Mouse (Mus musculus) heart, embryonic 14.5 days (tissue): ENCODE results near the gene Vps16. TPM values are rescaled to one million over a fixed set of nuclear protein-coding genes. Genes with fewer than 3 reads are reported as not detected.

ENCODE experiments used
- ATAC-seq: fragments of 200-750 bp; cut with Nextera tagmentation; 2 replicates; pipeline ENCODE4 v1.8.0; 2017; ENCODE audit warnings: low read depth, moderate TSS enrichment; ENCODE audit not compliant: insufficient number of reproducible peaks, insufficient read depth, low FRiP score
- H3K27ac ChIP-seq, 2 experiments: fragments of 200-500 bp in 1 of 2; fragments of 300-500 bp in 1 of 2; sonication (generic) in 1 of 2; replicated peaks in 1 of 2; 2 replicates each; pipeline ENCODE4 v1.5.1; 2012 to 2014; ENCODE audit warnings: low read depth in 2 of 2, low read length in 2 of 2, control low read depth in 1 of 2, mild to moderate bottlenecking in 1 of 2, mixed read lengths in 1 of 2; ENCODE audit not compliant: control insufficient read depth in 1 of 2, insufficient read depth in 1 of 2
- H3K27me3 ChIP-seq: fragments of 300-500 bp; sonication (generic); 2 replicates; pipeline ENCODE4 v1.6.1; 2014; ENCODE audit warnings: mild to moderate bottlenecking, low read length, control low read depth; ENCODE audit not compliant: control insufficient read depth, insufficient read depth
- H3K36me3 ChIP-seq: fragments of 300-500 bp; sonication (generic); 2 replicates; pipeline ENCODE4 v1.6.1; 2014; ENCODE audit warnings: mild to moderate bottlenecking, control low read depth, low read length, mixed read lengths; ENCODE audit not compliant: control insufficient read depth, insufficient read depth
- H3K4me1 ChIP-seq, 2 experiments: fragments of 200-500 bp in 1 of 2; fragments of 300-500 bp in 1 of 2; sonication (generic) in 1 of 2; 2 replicates each; pipeline ENCODE4 v1.6.1; 2012 to 2014; ENCODE audit warnings: low read length in 2 of 2, control low read depth in 1 of 2, mixed read lengths in 1 of 2; ENCODE audit not compliant: control insufficient read depth in 2 of 2, insufficient read depth in 2 of 2
- H3K4me2 ChIP-seq: fragments of 300-500 bp; sonication (generic); 2 replicates; pipeline ENCODE4 v1.6.1; 2014; ENCODE audit warnings: mild to moderate bottlenecking, low read length
- H3K4me3 ChIP-seq, 2 experiments: fragments of 200-500 bp in 1 of 2; fragments of 300-500 bp in 1 of 2; sonication (generic) in 1 of 2; 2 replicates each; pipeline ENCODE4 v1.5.1; 2012 to 2014; ENCODE audit warnings: low read length in 2 of 2, mild to moderate bottlenecking in 2 of 2, control low read depth in 1 of 2, low read depth in 1 of 2, moderate library complexity in 1 of 2; ENCODE audit not compliant: control insufficient read depth in 1 of 2, insufficient read depth in 1 of 2
- H3K9ac ChIP-seq: fragments of 300-500 bp; sonication (generic); 2 replicates; pipeline ENCODE4 v1.6.1; 2014; ENCODE audit warnings: mild to moderate bottlenecking, low read length
- H3K9me3 ChIP-seq: fragments of 300-500 bp; sonication (generic); 2 replicates; pipeline ENCODE4 v1.6.1; 2016; ENCODE audit warnings: low read length, control low read depth; ENCODE audit not compliant: control insufficient read depth
- WGBS: fragments of 180-500 bp; shearing (Covaris S2); extraction: QIAGEN DNeasy Blood & Tissue Kit; methylation state at CpG from one replicate; pipeline ENCODE4 v1.1.7; 2014; 5-methylcytosine and 5-hydroxymethylcytosine counted together
- polyA plus RNA-seq: library from polyadenylated mRNA; unstranded; fragments of >200 nt; fragmentation: Nextera tagmentation; extraction: Ambion mirVana; gene quantifications from 2 replicates; pipeline ENCODE4 v1.2.1, GENCODE M21; 2014

The Vps16 gene
- polyA plus RNA-seq, 1 experiment from 2014 or later = 43.8 TPM

DNA sequence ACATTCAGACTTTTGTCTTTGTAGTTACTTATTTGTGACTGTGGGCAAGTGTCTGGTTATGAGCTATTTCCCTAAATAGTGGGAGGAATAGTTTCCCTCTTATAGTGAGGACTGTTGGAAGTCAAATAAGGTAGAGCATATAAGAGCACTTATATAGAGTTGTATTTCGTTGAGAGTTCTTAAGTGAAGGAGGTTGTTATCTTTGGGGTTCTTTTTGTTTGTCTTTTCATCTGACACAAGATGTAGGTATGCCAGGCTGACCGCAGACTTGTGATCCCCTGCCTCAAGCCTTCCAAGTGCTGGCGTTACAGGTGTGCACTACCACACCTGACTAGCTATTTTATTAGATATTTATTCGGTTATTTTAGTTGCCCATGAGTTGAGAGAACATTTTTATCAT is 58.0 kb downstream of the Vps16 start:
- no peaks in the 10 kb centered on the region for H3K27me3 ChIP-seq
- WGBS = 91% methylated on average over 4 of the region's 4 CpGs
- ATAC-seq = no peak

GRCm38 (mm10) chr2:130482700-130483099 is 58.6 kb downstream of the Vps16 start:
- H3K9ac ChIP-seq = no peak overlapping the region
- WGBS = 92% methylated on average over 3 of the region's 3 CpGs
- ATAC-seq = no peak
- H3K27ac ChIP-seq = no peak overlapping the region
- H3K36me3 ChIP-seq = no peaks in the 10 kb centered on the region
- no peaks in the 10 kb centered on the region for H3K27me3 ChIP-seq
- no peaks in the 10 kb centered on the region for H3K9me3 ChIP-seq
- H3K4me1 ChIP-seq = no peaks in the 10 kb centered on the region
- no peak overlapping the region for H3K4me3 ChIP-seq
- H3K4me2 ChIP-seq = no peak overlapping the region

More for the DNA sequence above, 58.0 kb downstream of the Vps16 start:
- no peak overlapping the region for H3K4me3 ChIP-seq
- H3K4me1 ChIP-seq = no peaks in the 10 kb centered on the region
- no peak overlapping the region for H3K4me2 ChIP-seq
- H3K9ac ChIP-seq = no peak overlapping the region
- no peak overlapping the region for H3K27ac ChIP-seq
- H3K36me3 ChIP-seq = no peaks in the 10 kb centered on the region
- no peaks in the 10 kb centered on the region for H3K9me3 ChIP-seq

DNA sequence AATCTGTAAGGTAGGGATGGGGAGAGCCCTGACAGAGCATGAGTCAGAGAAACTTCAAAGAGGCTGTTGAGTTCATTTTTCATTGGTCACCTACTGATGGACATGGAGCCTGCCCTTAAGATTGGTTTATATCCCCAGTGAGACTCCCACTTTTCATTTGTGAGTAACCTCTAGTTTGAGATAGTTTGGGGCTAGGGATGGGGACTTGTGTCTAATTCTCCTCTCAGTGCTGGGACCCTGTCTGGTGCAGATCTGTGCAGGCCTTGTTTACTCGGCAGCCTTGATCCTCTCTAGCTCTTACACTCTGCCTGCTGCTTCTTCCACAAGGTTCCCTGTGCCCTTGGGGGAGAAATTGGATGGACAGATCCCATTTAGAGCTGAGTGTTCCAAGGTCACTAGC is 60.1 kb downstream of the Vps16 start:
- Histone ChIP-seq H3K27ac (no peak overlapping the region), H3K9me3 (no peaks in the 10 kb centered on the region), H3K4me3 (no peak overlapping the region), H3K4me2 (no peak overlapping the region), H3K27me3 (no peaks in the 10 kb centered on the region), H3K36me3 (no peaks in the 10 kb centered on the region), H3K9ac (no peak overlapping the region), H3K4me1 (no peaks in the 10 kb centered on the region)
- 92% methylated on average over 1 of the region's 1 CpGs for WGBS
- no peak for ATAC-seq

DNA sequence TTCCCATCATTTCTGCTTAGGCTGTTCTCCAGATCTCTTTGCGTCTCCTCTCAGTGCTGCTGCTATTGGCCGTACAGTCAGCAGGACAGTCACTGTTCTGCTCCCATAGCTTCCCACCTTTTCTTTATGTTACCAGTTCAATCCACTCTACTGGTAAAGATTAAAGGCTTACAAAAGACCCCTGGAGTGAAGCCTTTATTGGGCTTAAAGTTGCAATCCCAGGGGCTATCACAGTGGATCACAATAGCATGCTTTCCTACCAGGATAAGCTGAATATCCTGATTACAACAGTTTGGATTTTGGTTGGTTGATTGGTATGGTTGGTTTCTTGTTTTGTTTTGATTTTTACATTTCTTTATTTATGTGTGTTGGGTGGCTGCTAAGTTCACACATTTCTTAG is 63.9 kb downstream of the Vps16 start:
- no peak overlapping the region for H3K9ac ChIP-seq
- no peaks in the 10 kb centered on the region for H3K9me3 ChIP-seq
- H3K27ac ChIP-seq = no peak overlapping the region
- no peaks in the 10 kb centered on the region for H3K36me3 ChIP-seq
- peaks cover 0 to 15% of the 10 kb centered on the region in 2 experiments; a peak in 3 of 4 replicates for H3K4me1 ChIP-seq
- H3K27me3 ChIP-seq = no peaks in the 10 kb centered on the region
- WGBS = 83% methylated on average over 2 of the region's 2 CpGs
- no peak overlapping the region for H3K4me2 ChIP-seq
- H3K4me3 ChIP-seq = no peak overlapping the region
- no peak for ATAC-seq

GRCm38 (mm10) chr2:130488600-130488999 is 64.5 kb downstream of the Vps16 start:
- no peaks in the 10 kb centered on the region for H3K36me3 ChIP-seq
- no peak overlapping the region for H3K9ac ChIP-seq
- H3K4me2 ChIP-seq = no peak overlapping the region
- no peaks in the 10 kb centered on the region for H3K9me3 ChIP-seq
- peaks cover 0 to 15% of the 10 kb centered on the region in 2 experiments; a peak in 3 of 4 replicates for H3K4me1 ChIP-seq
- H3K27ac ChIP-seq = no peak overlapping the region
- WGBS = 74% methylated on average over 4 of the region's 4 CpGs
- H3K4me3 ChIP-seq = no peak overlapping the region
- no peaks in the 10 kb centered on the region for H3K27me3 ChIP-seq
- ATAC-seq = no peak

- Histone ChIP-seq H3K36me3 (no peaks in the 10 kb centered on the region), H3K9me3 (no peaks in the 10 kb centered on the region), H3K9ac (no peak overlapping the region), H3K27me3 (no peaks in the 10 kb centered on the region), H3K27ac (peak overlapping the region in 1 of 2 experiments; percentile 60; a peak in 2 of 4 replicates), H3K4me2 (no peak overlapping the region), H3K4me3 (no peak overlapping the region), H3K4me1 (peaks cover 4 to 22% of the 10 kb centered on the region in 2 experiments)
- WGBS = 61% methylated on average over 4 of the region's 4 CpGs
- ATAC-seq = no peak
These were observed 67.0 kb downstream of the Vps16 start for GRCm38 (mm10) chr2:130491162-130491561.

GRCm38 (mm10) chr2:130491587-130491986 is 67.4 kb downstream of the Vps16 start:
- H3K9me3 ChIP-seq = no peaks in the 10 kb centered on the region
- H3K27me3 ChIP-seq = no peaks in the 10 kb centered on the region
- ATAC-seq = no peak
- no peak overlapping the region for H3K4me2 ChIP-seq
- H3K9ac ChIP-seq = no peak overlapping the region
- peaks cover 6 to 26% of the 10 kb centered on the region in 2 experiments for H3K4me1 ChIP-seq
- H3K36me3 ChIP-seq = no peaks in the 10 kb centered on the region
- no peak overlapping the region for H3K4me3 ChIP-seq
- peak overlapping the region in 1 of 2 experiments; percentile 60; a peak in 2 of 4 replicates for H3K27ac ChIP-seq
- WGBS = 18% methylated on average over 7 of the region's 7 CpGs
